Mouse (Mus musculus): Measurements from ENCODE around the gene Adamts16. TPM values are rescaled to one million over a fixed set of nuclear protein-coding genes. Genes with fewer than 3 reads are reported as not detected.

The Adamts16 gene
- total and polyA plus RNA-seq, 2 experiments from 2014 or later, result 1.0 to 3.8 TPM

DNA sequence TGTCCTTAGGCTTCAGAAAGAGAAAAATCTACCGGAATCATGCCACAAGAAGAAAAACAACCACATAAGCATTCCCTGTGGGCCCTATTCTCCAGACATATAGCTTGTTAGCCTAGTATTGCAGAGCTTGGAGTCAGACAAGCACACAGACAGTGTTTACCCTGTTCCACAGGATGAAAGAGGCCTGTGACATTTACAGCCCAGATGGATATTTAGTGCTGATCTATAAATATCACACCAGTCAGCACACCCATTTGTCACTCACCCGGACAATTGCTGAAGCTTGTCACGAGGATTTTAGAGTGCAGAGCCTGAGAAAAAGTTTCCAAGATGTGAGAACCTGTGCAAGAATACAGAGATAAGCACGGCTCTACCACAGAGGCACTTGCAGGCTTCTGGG is 138.7 kb downstream of the Adamts16 start:
- Histone ChIP-seq H3K9ac (no peak overlapping the region), H3K4me3 (ENCODE audit: low read depth, low read length) (no peak overlapping the region), H3K4me1 (ENCODE audit: insufficient read depth) (no peaks in the 10 kb centered on the region), H3K4me2 (ENCODE audit: low read depth) (no peak overlapping the region), H3K9me3 (ENCODE audit: low read length) (no peaks in the 10 kb centered on the region), H3K27me3 (ENCODE audit: insufficient read depth, low read length) (no peaks in the 10 kb centered on the region), H3K27ac (ENCODE audit: low read depth, low read length) (no peak overlapping the region), H3K36me3 (ENCODE audit: insufficient read depth) (no peaks in the 10 kb centered on the region)
- no peak for TF ChIP-seq CTCF (IDR thresholded peaks at IDR 0.05; ENCODE audit: low read depth)
- DNase-seq (no peak), ATAC-seq (peak; percentile 48; the same call in 1 of the 2 replicates)
- WGBS, result 63% methylated on average over 4 of the region's 4 CpGs

DNA sequence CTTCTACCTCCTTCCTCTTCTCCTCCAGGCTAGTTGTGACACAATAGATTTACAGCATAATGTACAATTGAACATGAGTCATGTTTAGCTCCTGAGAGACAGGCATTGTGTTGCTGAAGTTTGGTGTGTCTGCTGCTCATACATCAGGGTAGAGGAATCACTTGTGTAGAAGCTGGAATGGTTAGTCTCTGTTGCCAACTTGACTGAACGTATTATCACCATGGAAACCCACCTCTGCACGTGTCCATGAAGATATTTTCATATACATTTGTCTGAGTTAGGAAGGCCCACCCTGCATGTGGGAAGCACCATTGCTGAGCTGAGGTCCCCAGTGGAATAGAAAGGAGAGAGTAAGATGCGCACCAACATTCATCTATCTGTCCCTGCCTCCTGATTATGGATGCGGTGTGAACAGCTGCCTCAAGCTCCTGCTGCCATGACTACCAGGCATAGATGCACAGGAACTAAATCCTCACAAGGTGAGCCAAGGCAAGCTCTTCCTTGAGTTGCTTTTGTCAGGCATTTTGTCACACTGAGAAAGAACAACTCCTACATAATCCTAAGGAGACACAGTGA is 142.7 kb downstream of the Adamts16 start:
- H3K4me1 ChIP-seq (ENCODE audit: insufficient read depth), result no peaks in the 10 kb centered on the region
- WGBS, result 72% methylated on average over 4 of the region's 4 CpGs
- H3K36me3 ChIP-seq (ENCODE audit: insufficient read depth), result no peaks in the 10 kb centered on the region
- DNase-seq (peak; percentile 36), ATAC-seq (peak; percentile 72)
- TF ChIP-seq CTCF (IDR thresholded peaks at IDR 0.05; ENCODE audit: low read depth), result no peak
- no peak overlapping the region for H3K4me2 ChIP-seq (ENCODE audit: low read depth)
- no peaks in the 10 kb centered on the region for H3K9me3 ChIP-seq (ENCODE audit: low read length)
- no peak overlapping the region for H3K27ac ChIP-seq (ENCODE audit: low read depth, low read length)
- no peak overlapping the region for H3K4me3 ChIP-seq (ENCODE audit: low read depth, low read length)
- no peaks in the 10 kb centered on the region for H3K27me3 ChIP-seq (ENCODE audit: insufficient read depth, low read length)
- H3K9ac ChIP-seq, result no peak overlapping the region

DNA sequence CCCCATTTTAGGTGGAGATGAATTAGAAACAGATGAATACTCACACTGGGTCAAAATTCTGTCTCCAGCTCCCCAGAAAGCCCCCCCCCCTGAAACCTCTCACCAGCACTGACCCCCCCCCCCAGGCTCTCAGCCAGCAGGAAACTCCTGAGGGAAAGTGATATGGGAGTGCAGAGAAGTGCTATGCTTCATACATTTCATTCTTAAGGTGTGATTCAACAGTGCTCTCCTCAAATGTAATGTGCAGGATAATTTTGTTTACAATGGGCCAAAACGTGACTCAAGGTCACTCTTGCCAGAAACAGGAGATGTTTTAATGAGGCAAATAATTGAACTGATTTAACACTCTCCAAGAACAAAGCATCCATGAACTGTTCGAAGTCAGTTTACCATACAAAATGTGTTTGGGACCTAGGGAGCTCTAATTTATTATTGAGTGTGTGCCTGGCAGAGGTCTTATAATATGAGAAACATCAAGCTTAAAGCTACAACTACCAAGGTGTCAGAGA is 152.1 kb downstream of the Adamts16 start:
- WGBS, result 34% methylated on average over 2 of the region's 2 CpGs
- no peak for TF ChIP-seq CTCF (IDR thresholded peaks at IDR 0.05; ENCODE audit: low read depth)
- H3K9me3 ChIP-seq (ENCODE audit: low read length), result no peaks in the 10 kb centered on the region
- H3K4me3 ChIP-seq (ENCODE audit: low read depth, low read length), result no peak overlapping the region
- no peak overlapping the region for H3K4me2 ChIP-seq (ENCODE audit: low read depth)
- H3K27me3 ChIP-seq (ENCODE audit: insufficient read depth, low read length), result no peaks in the 10 kb centered on the region
- no peaks in the 10 kb centered on the region for H3K4me1 ChIP-seq (ENCODE audit: insufficient read depth)
- DNase-seq, result no peak
- no peak overlapping the region for H3K27ac ChIP-seq (ENCODE audit: low read depth, low read length)
- no peak overlapping the region for H3K9ac ChIP-seq
- H3K36me3 ChIP-seq (ENCODE audit: insufficient read depth), result no peaks in the 10 kb centered on the region
- ATAC-seq, result no peak

DNA sequence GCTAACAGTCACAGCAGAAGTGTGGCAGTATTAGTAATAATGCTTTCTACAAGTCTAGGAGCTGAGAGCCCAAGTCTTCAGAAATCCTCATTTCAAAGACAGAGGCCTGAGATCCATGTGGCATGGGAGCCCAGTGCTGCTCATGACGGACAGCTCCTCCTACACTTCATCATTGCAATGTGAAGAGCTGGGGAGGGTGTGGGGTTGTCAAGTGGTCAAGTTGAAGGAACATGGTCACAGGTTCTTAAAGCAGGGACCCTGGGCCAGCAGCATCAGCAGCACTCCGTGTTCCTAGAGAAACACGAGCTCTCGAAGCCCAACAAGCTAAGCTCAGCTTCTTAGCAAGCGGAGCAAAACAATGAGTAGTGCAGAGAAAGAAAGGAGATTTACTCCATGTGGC is 155.8 kb downstream of the Adamts16 start:
- Histone ChIP-seq H3K9me3 (ENCODE audit: low read length) (no peaks in the 10 kb centered on the region), H3K27me3 (ENCODE audit: insufficient read depth, low read length) (no peaks in the 10 kb centered on the region), H3K4me2 (ENCODE audit: low read depth) (no peak overlapping the region), H3K36me3 (ENCODE audit: insufficient read depth) (no peaks in the 10 kb centered on the region), H3K27ac (ENCODE audit: low read depth, low read length) (no peak overlapping the region), H3K4me3 (ENCODE audit: low read depth, low read length) (no peak overlapping the region), H3K9ac (no peak overlapping the region), H3K4me1 (ENCODE audit: insufficient read depth) (no peaks in the 10 kb centered on the region)
- ATAC-seq (no peak), DNase-seq (no peak)
- WGBS, result 69% methylated on average over 5 of the region's 5 CpGs
- no peak for TF ChIP-seq CTCF (IDR thresholded peaks at IDR 0.05; ENCODE audit: low read depth)

DNA sequence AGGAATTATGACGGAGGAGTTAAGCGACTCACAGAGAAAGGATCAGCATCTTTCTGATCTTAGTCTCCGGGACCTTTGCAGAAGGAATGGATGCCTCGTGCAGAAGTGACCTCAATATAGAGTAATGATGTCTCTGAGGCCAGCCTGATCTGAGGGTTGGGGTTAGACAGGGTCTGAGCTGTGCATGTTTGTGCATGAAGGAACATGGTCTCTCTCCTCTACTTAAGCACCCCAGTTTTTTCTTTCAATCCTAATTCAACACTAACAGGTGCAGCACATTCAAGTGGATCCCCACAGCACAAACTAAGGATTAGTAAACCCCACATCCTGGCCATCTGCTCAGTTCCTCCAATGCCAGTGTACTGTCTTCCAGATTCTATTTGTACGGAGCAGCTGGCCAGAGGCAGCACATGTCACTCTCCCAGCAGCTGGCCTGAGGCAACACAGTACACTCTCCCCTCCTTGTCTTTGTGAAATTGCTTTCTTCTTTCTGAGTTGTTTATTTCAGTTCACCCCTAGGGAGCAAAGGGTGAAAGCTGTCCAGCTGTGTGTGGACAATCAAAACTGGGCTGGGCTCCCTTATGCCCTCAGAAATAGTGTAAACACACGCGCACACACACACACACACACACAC is 156.5 kb downstream of the Adamts16 start:
- H3K4me2 ChIP-seq (ENCODE audit: low read depth), result no peak overlapping the region
- H3K27me3 ChIP-seq (ENCODE audit: insufficient read depth, low read length), result no peaks in the 10 kb centered on the region
- no peaks in the 10 kb centered on the region for H3K36me3 ChIP-seq (ENCODE audit: insufficient read depth)
- H3K9ac ChIP-seq, result no peak overlapping the region
- 62% methylated on average over 7 of the region's 7 CpGs for WGBS
- DNase-seq, result no peak
- H3K4me3 ChIP-seq (ENCODE audit: low read depth, low read length), result no peak overlapping the region
- TF ChIP-seq CTCF (IDR thresholded peaks at IDR 0.05; ENCODE audit: low read depth), result no peak
- no peaks in the 10 kb centered on the region for H3K9me3 ChIP-seq (ENCODE audit: low read length)
- ATAC-seq, result peak; percentile 74
- no peak overlapping the region for H3K27ac ChIP-seq (ENCODE audit: low read depth, low read length)
- no peaks in the 10 kb centered on the region for H3K4me1 ChIP-seq (ENCODE audit: insufficient read depth)

DNA sequence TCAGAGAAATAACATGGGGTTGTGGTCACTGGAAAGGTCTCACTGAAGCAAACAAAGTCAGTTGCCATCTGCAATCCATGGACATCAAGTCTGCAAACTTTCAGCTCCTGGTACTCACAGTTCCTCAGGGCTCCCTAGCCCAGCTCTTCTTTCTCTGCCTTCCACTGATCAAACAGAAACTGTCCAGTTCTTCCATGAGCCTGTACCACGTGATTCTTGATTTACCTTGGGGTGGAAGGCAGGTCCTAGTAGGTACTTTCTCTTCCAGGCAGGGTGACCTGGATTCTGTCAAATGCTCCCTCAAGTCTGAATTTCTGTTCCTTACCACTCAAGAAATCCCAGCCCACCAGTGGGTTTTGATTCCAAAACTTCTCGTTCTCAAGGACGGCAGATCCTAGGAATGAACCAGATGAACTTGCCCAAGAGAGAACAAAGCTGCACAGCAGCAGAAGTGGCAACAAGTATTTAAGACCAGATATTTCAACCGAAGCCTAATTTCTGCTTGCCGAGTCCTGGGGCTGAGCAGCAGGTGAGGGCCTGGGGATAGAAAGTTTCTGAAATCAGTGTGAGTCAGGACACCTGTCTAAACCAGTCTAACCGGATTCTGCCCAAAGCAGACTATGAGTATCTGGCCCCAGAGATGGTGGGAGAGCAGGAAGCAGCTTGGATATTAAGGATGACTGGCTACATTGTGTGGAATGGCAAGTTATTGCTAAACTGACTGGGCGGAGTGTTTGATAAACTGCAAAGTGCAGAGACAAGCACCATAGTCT is 160.0 kb downstream of the Adamts16 start:
- no peak overlapping the region for H3K4me2 ChIP-seq (ENCODE audit: low read depth)
- H3K27me3 ChIP-seq (ENCODE audit: insufficient read depth, low read length), result no peaks in the 10 kb centered on the region
- H3K9me3 ChIP-seq (ENCODE audit: low read length), result no peaks in the 10 kb centered on the region
- no peak overlapping the region for H3K4me3 ChIP-seq (ENCODE audit: low read depth, low read length)
- no peaks in the 10 kb centered on the region for H3K4me1 ChIP-seq (ENCODE audit: insufficient read depth)
- ATAC-seq (no peak), DNase-seq (no peak)
- H3K9ac ChIP-seq, result no peak overlapping the region
- 90% methylated on average over 7 of the region's 7 CpGs for WGBS
- TF ChIP-seq CTCF (IDR thresholded peaks at IDR 0.05; ENCODE audit: low read depth), result no peak
- no peaks in the 10 kb centered on the region for H3K36me3 ChIP-seq (ENCODE audit: insufficient read depth)
- no peak overlapping the region for H3K27ac ChIP-seq (ENCODE audit: low read depth, low read length)

DNA sequence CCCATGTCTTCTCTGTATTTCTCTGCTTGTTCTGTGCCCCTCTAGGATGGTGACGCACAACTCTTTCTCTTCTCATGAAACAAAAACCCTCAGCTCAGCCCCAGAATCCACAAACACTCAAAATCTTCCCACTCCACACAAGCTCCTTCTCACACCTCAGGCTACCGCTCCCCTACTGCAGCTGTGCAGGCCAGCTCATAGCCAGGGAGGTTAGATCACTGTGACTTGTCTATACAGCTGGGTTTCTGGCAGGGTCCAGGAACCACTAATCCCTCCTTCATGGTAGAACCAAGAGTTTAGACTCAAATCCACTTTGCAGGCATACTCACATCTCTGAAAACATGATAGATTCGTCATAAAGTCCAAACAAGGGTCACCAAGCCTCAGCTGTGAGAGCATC is 161.3 kb downstream of the Adamts16 start:
- H3K27ac ChIP-seq (ENCODE audit: low read depth, low read length), result no peak overlapping the region
- no peaks in the 10 kb centered on the region for H3K9me3 ChIP-seq (ENCODE audit: low read length)
- H3K4me1 ChIP-seq (ENCODE audit: insufficient read depth), result no peaks in the 10 kb centered on the region
- no peak overlapping the region for H3K9ac ChIP-seq
- no peak for TF ChIP-seq CTCF (IDR thresholded peaks at IDR 0.05; ENCODE audit: low read depth)
- no peaks in the 10 kb centered on the region for H3K27me3 ChIP-seq (ENCODE audit: insufficient read depth, low read length)
- ATAC-seq (no peak), DNase-seq (no peak)
- 88% methylated on average over 3 of the region's 3 CpGs for WGBS
- no peak overlapping the region for H3K4me3 ChIP-seq (ENCODE audit: low read depth, low read length)
- no peaks in the 10 kb centered on the region for H3K36me3 ChIP-seq (ENCODE audit: insufficient read depth)
- no peak overlapping the region for H3K4me2 ChIP-seq (ENCODE audit: low read depth)

Other genes with a start within 250 kb of the Adamts16 start
- 68.0 and 82.5 TPM in 2 replicates for gene Ice1, start 204.2 kb downstream of the Adamts16 start, total RNA-seq (2014; rRNA removed)
- gene Ice1, start 204.2 kb downstream of the Adamts16 start, polyA plus RNA-seq (2015; fragmentation: Nextera tagmentation; extraction: Ambion mirVana), result 18.4 and 21.0 TPM in 2 replicates

Measured in forebrain, postnatal 0 days (tissue).